Mouse (Mus musculus): ENCODE data around the gene Dnm3. TPM values are rescaled to one million over a fixed set of nuclear protein-coding genes. Genes with fewer than 3 reads are reported as not detected.

Gene Dnm3
- polyA plus RNA-seq, 1 experiment from 2014 or later = 2.8 TPM

- H3K4me2 ChIP-seq (ENCODE audit: low read depth, low read length) = no peak overlapping the region
- H3K27ac ChIP-seq (ENCODE audit: low read length) = peak overlapping the region; percentile 8; the same call in 1 of the 2 replicates
- peaks cover 30% of the 10 kb centered on the region for H3K4me1 ChIP-seq (replicated peaks; ENCODE audit: control insufficient read depth, insufficient read depth, low read length)
- no peaks in the 10 kb centered on the region for H3K9me3 ChIP-seq (ENCODE audit: control insufficient read depth, low read length)
- no peaks in the 10 kb centered on the region for H3K36me3 ChIP-seq (ENCODE audit: control insufficient read depth, insufficient read depth, low read length)
- 73% methylated on average over 3 of the region's 3 CpGs for WGBS
- no peak overlapping the region for H3K4me3 ChIP-seq (ENCODE audit: low read length)
- no peak overlapping the region for H3K9ac ChIP-seq (ENCODE audit: low read length)
- ATAC-seq (ENCODE audit: low read depth) = no peak
- no peaks in the 10 kb centered on the region for H3K27me3 ChIP-seq (ENCODE audit: control insufficient read depth, insufficient read depth, low read depth, low read length)
These were observed 294.4 kb downstream of the Dnm3 start for GRCm38 (mm10) chr1:162183438-162183837.

- WGBS = 61% methylated on average over 7 of the region's 7 CpGs
- Histone ChIP-seq H3K9ac (ENCODE audit: low read length) (no peak overlapping the region), H3K27ac (ENCODE audit: low read length) (no peak overlapping the region), H3K4me1 (replicated peaks; ENCODE audit: control insufficient read depth, insufficient read depth, low read length) (peaks cover 22% of the 10 kb centered on the region), H3K4me3 (ENCODE audit: low read length) (no peak overlapping the region), H3K36me3 (ENCODE audit: control insufficient read depth, insufficient read depth, low read length) (no peaks in the 10 kb centered on the region), H3K4me2 (ENCODE audit: low read depth, low read length) (no peak overlapping the region), H3K27me3 (ENCODE audit: control insufficient read depth, insufficient read depth, low read depth, low read length) (no peaks in the 10 kb centered on the region), H3K9me3 (ENCODE audit: control insufficient read depth, low read length) (no peaks in the 10 kb centered on the region)
- no peak for ATAC-seq (ENCODE audit: low read depth)
These were observed 296.5 kb downstream of the Dnm3 start for GRCm38 (mm10) chr1:162181187-162181975.

GRCm38 (mm10) chr1:162180451-162180850 is 297.4 kb downstream of the Dnm3 start:
- Histone ChIP-seq H3K4me1 (replicated peaks; ENCODE audit: control insufficient read depth, insufficient read depth, low read length) (peaks cover 17% of the 10 kb centered on the region), H3K4me2 (ENCODE audit: low read depth, low read length) (no peak overlapping the region), H3K9ac (ENCODE audit: low read length) (no peak overlapping the region), H3K9me3 (ENCODE audit: control insufficient read depth, low read length) (no peaks in the 10 kb centered on the region), H3K4me3 (ENCODE audit: low read length) (no peak overlapping the region), H3K36me3 (ENCODE audit: control insufficient read depth, insufficient read depth, low read length) (no peaks in the 10 kb centered on the region), H3K27me3 (ENCODE audit: control insufficient read depth, insufficient read depth, low read depth, low read length) (no peaks in the 10 kb centered on the region), H3K27ac (ENCODE audit: low read length) (no peak overlapping the region)
- WGBS = 39% methylated on average over 7 of the region's 7 CpGs
- no peak for ATAC-seq (ENCODE audit: low read depth)

GRCm38 (mm10) chr1:162179401-162179800 is 298.4 kb downstream of the Dnm3 start:
- WGBS = 84% methylated on average over 4 of the region's 4 CpGs
- Histone ChIP-seq H3K4me1 (replicated peaks; ENCODE audit: control insufficient read depth, insufficient read depth, low read length) (peaks cover 15% of the 10 kb centered on the region), H3K9me3 (ENCODE audit: control insufficient read depth, low read length) (no peaks in the 10 kb centered on the region), H3K4me2 (ENCODE audit: low read depth, low read length) (no peak overlapping the region), H3K36me3 (ENCODE audit: control insufficient read depth, insufficient read depth, low read length) (no peaks in the 10 kb centered on the region), H3K4me3 (ENCODE audit: low read length) (no peak overlapping the region), H3K27me3 (ENCODE audit: control insufficient read depth, insufficient read depth, low read depth, low read length) (no peaks in the 10 kb centered on the region), H3K9ac (ENCODE audit: low read length) (no peak overlapping the region), H3K27ac (ENCODE audit: low read length) (no peak overlapping the region)
- ATAC-seq (ENCODE audit: low read depth) = no peak

GRCm38 (mm10) chr1:162172806-162173205 is 305.0 kb downstream of the Dnm3 start:
- 32% methylated on average over 6 of the region's 6 CpGs for WGBS
- Histone ChIP-seq H3K4me1 (replicated peaks; ENCODE audit: control insufficient read depth, insufficient read depth, low read length) (no peaks in the 10 kb centered on the region; the same call in 1 of the 2 replicates), H3K4me3 (ENCODE audit: low read length) (no peak overlapping the region), H3K9me3 (ENCODE audit: control insufficient read depth, low read length) (no peaks in the 10 kb centered on the region), H3K27ac (ENCODE audit: low read length) (peak overlapping the region; percentile 63; the same call in 1 of the 2 replicates), H3K4me2 (ENCODE audit: low read depth, low read length) (no peak overlapping the region), H3K9ac (ENCODE audit: low read length) (no peak overlapping the region), H3K36me3 (ENCODE audit: control insufficient read depth, insufficient read depth, low read length) (no peaks in the 10 kb centered on the region), H3K27me3 (ENCODE audit: control insufficient read depth, insufficient read depth, low read depth, low read length) (no peaks in the 10 kb centered on the region)
- peak; percentile 94 for ATAC-seq (ENCODE audit: low read depth)

- H3K36me3 ChIP-seq (ENCODE audit: control insufficient read depth, insufficient read depth, low read length) = no peaks in the 10 kb centered on the region
- H3K27me3 ChIP-seq (ENCODE audit: control insufficient read depth, insufficient read depth, low read depth, low read length) = no peaks in the 10 kb centered on the region
- no peaks in the 10 kb centered on the region for H3K9me3 ChIP-seq (ENCODE audit: control insufficient read depth, low read length)
- H3K9ac ChIP-seq (ENCODE audit: low read length) = no peak overlapping the region
- H3K4me2 ChIP-seq (ENCODE audit: low read depth, low read length) = no peak overlapping the region
- no peak overlapping the region for H3K27ac ChIP-seq (ENCODE audit: low read length)
- no peak for ATAC-seq (ENCODE audit: low read depth)
- no peak overlapping the region for H3K4me3 ChIP-seq (ENCODE audit: low read length)
- 69% methylated on average over 7 of the region's 7 CpGs for WGBS
- no peaks in the 10 kb centered on the region for H3K4me1 ChIP-seq (replicated peaks; ENCODE audit: control insufficient read depth, insufficient read depth, low read length)
These were observed 313.9 kb downstream of the Dnm3 start for GRCm38 (mm10) chr1:162163687-162164484.

- peak; percentile 53 for ATAC-seq (ENCODE audit: low read depth)
- Histone ChIP-seq H3K4me3 (ENCODE audit: low read length) (no peak overlapping the region), H3K36me3 (ENCODE audit: control insufficient read depth, insufficient read depth, low read length) (no peaks in the 10 kb centered on the region), H3K9me3 (ENCODE audit: control insufficient read depth, low read length) (no peaks in the 10 kb centered on the region), H3K9ac (ENCODE audit: low read length) (no peak overlapping the region), H3K4me1 (replicated peaks; ENCODE audit: control insufficient read depth, insufficient read depth, low read length) (no peaks in the 10 kb centered on the region), H3K27me3 (ENCODE audit: control insufficient read depth, insufficient read depth, low read depth, low read length) (no peaks in the 10 kb centered on the region), H3K4me2 (ENCODE audit: low read depth, low read length) (no peak overlapping the region), H3K27ac (ENCODE audit: low read length) (no peak overlapping the region)
- 64% methylated on average over 7 of the region's 7 CpGs for WGBS
These were observed 315.2 kb downstream of the Dnm3 start for GRCm38 (mm10) chr1:162162677-162163076.

GRCm38 (mm10) chr1:162162249-162162648 is 315.6 kb downstream of the Dnm3 start:
- H3K27me3 ChIP-seq (ENCODE audit: control insufficient read depth, insufficient read depth, low read depth, low read length) = no peaks in the 10 kb centered on the region
- peak; percentile 41; the same call in 1 of the 2 replicates for ATAC-seq (ENCODE audit: low read depth)
- no peak overlapping the region for H3K4me3 ChIP-seq (ENCODE audit: low read length)
- no peaks in the 10 kb centered on the region for H3K36me3 ChIP-seq (ENCODE audit: control insufficient read depth, insufficient read depth, low read length)
- no peak overlapping the region for H3K4me2 ChIP-seq (ENCODE audit: low read depth, low read length)
- H3K9me3 ChIP-seq (ENCODE audit: control insufficient read depth, low read length) = no peaks in the 10 kb centered on the region
- H3K4me1 ChIP-seq (replicated peaks; ENCODE audit: control insufficient read depth, insufficient read depth, low read length) = no peaks in the 10 kb centered on the region
- no peak overlapping the region for H3K9ac ChIP-seq (ENCODE audit: low read length)
- no peak overlapping the region for H3K27ac ChIP-seq (ENCODE audit: low read length)
- WGBS = 51% methylated on average over 5 of the region's 5 CpGs

- Histone ChIP-seq H3K27ac (ENCODE audit: low read length) (no peak overlapping the region), H3K4me2 (ENCODE audit: low read depth, low read length) (no peak overlapping the region), H3K9ac (ENCODE audit: low read length) (no peak overlapping the region), H3K9me3 (ENCODE audit: control insufficient read depth, low read length) (no peaks in the 10 kb centered on the region), H3K4me3 (ENCODE audit: low read length) (no peak overlapping the region), H3K36me3 (ENCODE audit: control insufficient read depth, insufficient read depth, low read length) (no peaks in the 10 kb centered on the region), H3K4me1 (replicated peaks; ENCODE audit: control insufficient read depth, insufficient read depth, low read length) (no peaks in the 10 kb centered on the region; the same call in 1 of the 2 replicates), H3K27me3 (ENCODE audit: control insufficient read depth, insufficient read depth, low read depth, low read length) (no peaks in the 10 kb centered on the region)
- WGBS = 33% methylated on average over 1 of the region's 1 CpGs
- peak; percentile 64; the same call in 1 of the 2 replicates for ATAC-seq (ENCODE audit: low read depth)
These were observed 317.1 kb downstream of the Dnm3 start for GRCm38 (mm10) chr1:162160718-162161117.
